Mouse (Mus musculus): ENCODE data around the gene Man2a1.

GRCm38 (mm10) chr17:64676735-64677469 lies 76.4 kb downstream of the Man2a1 start:
- TF ChIP-seq POLR2A (IDR thresholded peaks at IDR 0.05; ENCODE audit: control insufficient read depth, low read depth, low read length) (no peak), CTCF (IDR thresholded peaks at IDR 0.05; ENCODE audit: control insufficient read depth, insufficient read depth, insufficient replicate concordance, low read depth, low read length) (no peak)

Data from testis, adult 2 months (tissue).